Mouse (Mus musculus) heart, postnatal 4 days (tissue): ENCODE data around the gene Adam12. TPM values are rescaled to one million over a fixed set of nuclear protein-coding genes. Genes with fewer than 3 reads are reported as not detected.
A peak's percentile ranks its signal among the peaks of the same experiment; 100 is the strongest.

Experiments
- DNase-seq: peaks from one replicate; pipeline ENCODE4 v3.0.0; 2021
- total RNA-seq, 2 experiments: library from RNA; stranded (reverse); gene quantifications; 2 replicates each; pipeline ENCODE4 v1.2.3; 2021

Gene Adam12
- total RNA-seq, 2 experiments from 2014 or later = 9.2 to 10.6 TPM

GRCm38 (mm10) chr7:134149351-134149750 is 82.6 kb downstream of the Adam12 start:
- DNase-seq = no peak

GRCm38 (mm10) chr7:134147561-134147960 is 84.4 kb downstream of the Adam12 start:
- no peak for DNase-seq

DNA sequence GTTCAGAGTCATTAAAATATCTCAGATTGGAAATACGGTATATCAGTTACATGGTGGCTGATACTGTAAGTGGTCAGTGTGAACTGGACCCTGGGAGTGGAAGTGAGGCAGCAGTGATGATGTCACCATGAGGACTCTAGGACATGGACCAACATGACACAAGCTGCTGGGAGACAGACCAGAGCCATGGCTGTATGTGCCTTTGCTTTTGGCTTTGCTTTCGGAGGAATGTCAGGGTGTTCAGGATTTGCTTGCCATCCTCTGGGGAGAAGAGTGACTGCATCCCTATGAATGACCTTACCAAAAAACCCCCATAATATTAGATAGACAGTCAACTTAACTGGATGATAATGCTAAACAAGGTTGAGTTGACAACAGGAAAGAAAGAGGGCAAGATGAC is 85.1 kb downstream of the Adam12 start:
- no peak for DNase-seq

DNA sequence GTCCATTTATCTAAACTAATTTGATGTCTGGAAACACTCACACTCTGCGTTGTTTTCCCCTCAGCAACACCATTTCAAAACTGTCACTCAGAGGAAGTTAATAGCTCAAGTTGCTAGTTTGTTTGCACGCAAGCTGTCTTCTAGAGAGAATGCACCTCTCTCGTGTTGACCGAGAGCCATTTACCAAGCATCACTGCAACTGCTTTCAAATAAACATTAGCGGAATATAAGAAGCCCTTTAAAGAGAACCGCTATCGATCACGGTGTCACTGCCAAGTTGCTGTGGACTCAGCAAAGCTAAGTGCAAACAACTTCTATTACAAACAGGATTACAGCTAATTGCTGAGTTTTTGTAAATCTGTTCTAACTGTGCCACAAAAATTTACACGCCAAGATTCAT is 87.8 kb downstream of the Adam12 start:
- no peak for DNase-seq

GRCm38 (mm10) chr7:134139291-134139949 is 92.5 kb downstream of the Adam12 start:
- DNase-seq = no peak

DNA sequence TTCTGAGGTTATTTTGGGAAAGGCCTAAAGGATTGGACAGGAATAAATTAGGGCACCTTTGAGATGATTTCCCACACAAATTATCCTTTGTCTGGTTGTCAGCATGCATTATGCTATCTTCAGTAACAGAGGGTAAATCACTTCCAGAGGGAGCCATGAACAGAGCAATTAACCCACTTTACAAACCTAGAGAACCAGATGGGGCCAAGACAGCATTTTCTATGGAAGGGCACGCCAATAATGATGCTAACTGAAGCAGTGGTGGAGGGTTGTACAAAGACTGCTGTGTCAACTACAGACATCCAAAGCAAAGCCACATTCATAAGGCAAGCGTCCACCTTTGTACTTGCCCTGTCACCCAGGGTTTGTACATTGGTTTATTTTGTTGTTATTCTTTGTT is 99.6 kb downstream of the Adam12 start:
- DNase-seq = no peak

DNA sequence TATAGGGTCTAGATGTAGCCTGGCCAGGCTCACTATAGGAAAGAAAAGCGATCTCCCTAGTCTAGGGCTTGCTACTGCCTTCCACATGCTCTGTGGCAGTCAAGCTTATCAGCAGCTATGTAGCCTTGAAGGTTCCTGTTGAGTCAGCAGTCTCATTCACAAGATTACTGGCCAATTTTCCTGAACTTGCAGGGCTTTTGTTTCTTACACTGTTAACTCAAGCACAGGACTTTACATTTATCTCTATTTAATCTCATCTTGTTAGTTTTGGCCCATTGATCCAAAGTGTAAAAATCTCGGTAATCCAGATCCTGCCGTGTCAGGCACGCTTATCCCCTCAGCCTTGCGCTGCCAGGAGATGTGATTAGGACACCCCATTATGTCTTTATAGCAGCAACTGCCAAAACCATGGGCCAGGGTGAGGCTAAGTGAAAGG is 103.8 kb downstream of the Adam12 start:
- DNase-seq = no peak

GRCm38 (mm10) chr7:134121397-134121796 is 110.5 kb downstream of the Adam12 start:
- DNase-seq = no peak

DNA sequence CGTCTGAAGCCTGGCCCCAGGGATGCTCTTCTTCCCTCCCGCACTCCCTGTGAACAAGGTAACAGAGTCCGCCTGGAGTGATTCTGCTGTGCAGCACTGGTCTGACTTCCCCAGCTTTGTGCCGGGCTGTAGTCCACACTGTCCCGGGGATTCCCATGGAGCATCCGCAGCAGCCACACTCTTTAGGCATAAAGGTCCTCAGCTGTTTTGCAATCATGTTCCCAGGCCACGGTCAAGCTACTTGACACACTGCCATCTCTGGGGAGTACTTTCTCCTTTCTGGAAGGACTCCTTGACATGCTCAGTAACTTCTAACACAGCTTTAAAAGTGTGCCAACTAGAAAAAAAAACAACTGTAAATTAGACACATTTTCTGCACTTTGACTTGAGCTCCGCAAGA is 116.5 kb downstream of the Adam12 start:
- peak; percentile 15 for DNase-seq

DNA sequence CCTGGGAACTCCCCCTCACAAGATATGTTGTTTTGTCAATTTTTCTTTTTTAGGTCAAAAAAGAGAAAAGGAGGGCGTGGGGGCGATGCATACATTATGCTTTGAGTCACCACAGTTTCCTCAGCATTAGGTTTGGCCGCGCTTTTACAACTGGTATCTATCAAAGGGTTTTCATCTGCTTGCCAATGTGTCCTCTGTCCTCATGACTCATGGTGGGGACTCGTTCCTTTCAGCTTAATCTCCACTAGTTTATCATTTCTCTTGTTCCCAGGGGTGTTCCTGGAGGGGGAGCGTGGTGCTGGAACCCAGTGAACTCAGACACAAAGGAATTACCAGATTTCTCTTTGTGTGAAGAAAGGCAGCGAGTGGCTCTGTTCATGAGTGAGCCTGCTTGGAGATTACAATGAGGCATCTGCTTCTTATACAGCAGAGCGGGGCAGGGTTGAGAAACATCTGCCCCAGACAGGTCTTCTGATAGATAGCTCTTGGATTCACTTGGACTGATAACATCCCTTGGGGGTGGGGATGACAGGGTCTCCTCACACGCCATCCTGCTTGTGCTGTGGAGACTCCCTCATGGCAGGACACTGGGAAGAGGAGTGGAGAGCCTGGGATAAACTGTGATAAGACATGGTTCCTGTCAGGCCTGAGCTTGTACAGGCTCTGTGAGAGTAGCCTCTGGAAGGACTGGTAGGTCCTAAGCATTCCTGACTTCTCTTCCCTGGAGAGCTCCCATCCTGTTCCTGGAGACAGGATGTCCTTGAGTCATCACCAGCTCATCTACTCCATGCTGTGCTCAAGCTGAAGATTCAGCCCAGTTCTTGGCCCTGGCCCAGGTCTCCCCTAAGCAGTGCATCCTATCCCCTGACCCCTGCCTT is 117.4 kb downstream of the Adam12 start:
- peak; percentile 30 for DNase-seq

- DNase-seq = no peak
Measured at GRCm38 (mm10) chr7:134113829-134114228, 118.1 kb downstream of the Adam12 start.

DNA sequence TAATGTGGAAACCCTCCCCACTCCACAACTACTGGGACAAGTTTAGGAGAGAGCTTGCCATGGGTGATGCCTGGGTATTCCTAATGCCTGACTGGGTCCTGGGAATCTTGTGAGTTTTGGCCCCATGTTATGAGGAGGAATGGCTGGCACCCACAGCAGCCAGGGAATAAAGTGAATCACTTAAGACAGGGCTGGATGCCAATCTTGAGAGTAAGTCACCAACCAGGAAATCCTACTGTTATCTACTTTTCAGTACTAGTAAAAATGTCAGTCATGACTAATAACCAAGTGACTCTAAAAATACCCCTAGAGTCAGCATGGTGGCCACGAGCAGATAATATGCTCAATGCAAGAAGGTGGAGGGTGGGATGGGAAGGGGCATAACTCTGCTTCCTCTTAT is 121.8 kb downstream of the Adam12 start:
- peak; percentile 15 for DNase-seq

- DNase-seq = no peak
Measured at GRCm38 (mm10) chr7:134107849-134108248, 124.1 kb downstream of the Adam12 start.

GRCm38 (mm10) chr7:134099010-134099409 is 132.9 kb downstream of the Adam12 start:
- DNase-seq = no peak

GRCm38 (mm10) chr7:134097861-134098260 is 134.1 kb downstream of the Adam12 start:
- no peak for DNase-seq

DNA sequence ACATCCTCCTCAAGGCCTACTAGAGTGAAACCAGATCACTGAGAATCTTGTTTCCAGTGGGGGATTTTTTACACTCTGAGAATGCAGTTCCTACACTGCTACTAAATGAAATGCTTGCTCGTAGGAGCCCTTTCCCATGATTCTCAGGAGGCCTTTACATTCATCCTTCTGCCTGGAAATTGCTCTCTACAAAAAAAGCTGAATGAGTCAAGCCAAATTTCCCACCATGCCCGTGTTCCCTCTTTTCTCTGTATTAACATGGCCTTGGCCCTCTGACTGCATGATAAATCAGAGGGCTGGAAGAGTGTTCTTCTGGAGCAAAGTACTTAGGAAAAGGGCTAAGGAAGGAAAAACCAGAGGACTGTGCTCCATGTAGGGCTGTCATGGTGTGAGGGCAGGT is 138.1 kb downstream of the Adam12 start:
- no peak for DNase-seq

GRCm38 (mm10) chr7:134090764-134091163 is 141.2 kb downstream of the Adam12 start:
- DNase-seq = no peak

DNA sequence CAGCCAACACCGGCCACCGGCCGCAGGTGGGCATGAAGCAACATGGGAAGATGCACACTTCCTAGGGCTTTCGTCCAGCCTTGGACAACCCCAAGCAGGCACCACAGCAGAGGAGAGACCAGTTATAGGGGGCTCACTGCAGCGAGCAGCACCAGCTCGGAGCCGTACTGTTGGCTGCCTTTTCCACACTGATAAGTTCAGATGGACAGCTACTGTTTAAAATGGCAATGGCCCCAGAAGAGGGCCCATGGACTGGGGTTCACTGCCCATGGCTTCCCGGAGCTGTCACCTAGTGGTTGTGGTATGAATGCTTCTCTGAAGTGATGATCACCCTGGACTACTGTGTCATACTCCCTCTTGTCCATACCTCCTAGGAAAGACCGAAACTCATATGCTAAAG is 141.7 kb downstream of the Adam12 start:
- no peak for DNase-seq

DNA sequence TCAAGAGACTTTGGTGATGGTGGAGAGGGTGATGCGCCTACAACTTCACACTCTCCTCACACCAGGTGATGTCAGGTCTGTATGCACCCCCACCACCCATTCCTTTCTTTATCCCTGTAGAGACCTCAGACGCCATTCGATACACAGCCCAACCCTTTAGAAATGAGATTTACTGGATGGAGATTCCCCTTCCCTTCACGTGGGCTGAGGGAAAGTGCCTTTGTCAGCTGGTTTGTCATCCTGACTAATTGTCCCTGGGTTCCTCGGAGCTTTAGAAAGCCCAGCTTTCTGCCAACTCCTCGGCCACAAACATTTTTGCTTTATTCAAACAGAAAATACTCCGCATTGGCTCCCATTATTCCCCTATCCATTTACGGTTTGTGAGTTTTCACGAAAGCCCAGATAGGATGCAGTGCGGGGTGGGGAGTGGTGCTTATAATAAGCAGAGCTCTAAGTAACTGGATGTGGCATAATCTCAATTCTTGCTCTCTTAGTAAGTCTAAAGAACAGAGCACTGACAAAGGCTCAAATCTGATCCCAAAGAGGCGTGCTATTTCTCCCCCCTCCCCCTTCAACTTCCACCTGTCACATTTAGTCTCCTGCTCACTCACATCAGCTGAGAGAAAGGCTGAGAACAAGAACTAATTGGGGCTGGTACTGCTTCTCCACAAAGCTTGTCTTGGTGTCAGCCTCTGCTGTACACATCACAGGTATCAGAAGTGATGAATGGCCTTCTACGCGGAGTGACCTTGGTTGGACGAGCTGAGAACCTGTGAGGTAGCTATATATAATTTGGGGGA is 143.2 kb downstream of the Adam12 start:
- DNase-seq = no peak

- no peak for DNase-seq
Measured at GRCm38 (mm10) chr7:134085396-134085795, 146.6 kb downstream of the Adam12 start.

GRCm38 (mm10) chr7:134084926-134085325 is 147.0 kb downstream of the Adam12 start:
- no peak for DNase-seq

GRCm38 (mm10) chr7:134081307-134082072 is 150.5 kb downstream of the Adam12 start:
- DNase-seq = no peak
